Mouse (Mus musculus) neural tube, embryonic 15.5 days (tissue): ENCODE data around the gene Rab7. TPM values are rescaled to one million over a fixed set of nuclear protein-coding genes. Genes with fewer than 3 reads are reported as not detected.

Experiments used
- ATAC-seq: fragments of 200-750 bp; cut with Nextera tagmentation; 2 replicates; pipeline ENCODE4 v1.8.0; 2017; ENCODE audit warnings: mild to moderate bottlenecking, moderate TSS enrichment, moderate library complexity; ENCODE audit not compliant: low FRiP score
- H3K27ac ChIP-seq: fragments of 300-500 bp; sonication (generic); replicated peaks from 2 replicates; pipeline ENCODE4 v1.5.1; 2015; ENCODE audit warnings: mild to moderate bottlenecking, inconsistent platforms
- H3K27me3 ChIP-seq: fragments of 300-500 bp; sonication (generic); replicated peaks from 2 replicates; pipeline ENCODE4 v1.6.1; 2015; ENCODE audit warnings: inconsistent platforms
- H3K36me3 ChIP-seq: fragments of 300-500 bp; sonication (generic); 2 replicates; pipeline ENCODE4 v1.6.1; 2015; ENCODE audit warnings: inconsistent platforms
- H3K4me1 ChIP-seq: fragments of 300-500 bp; sonication (generic); 2 replicates; pipeline ENCODE4 v1.6.1; 2015; ENCODE audit warnings: inconsistent platforms
- H3K4me2 ChIP-seq: fragments of 300-500 bp; sonication (generic); 2 replicates; pipeline ENCODE4 v1.6.1; 2015; ENCODE audit warnings: inconsistent platforms, mild to moderate bottlenecking, moderate library complexity
- H3K4me3 ChIP-seq: fragments of 300-500 bp; sonication (generic); replicated peaks from 2 replicates; pipeline ENCODE4 v1.5.1; 2015; ENCODE audit warnings: mild to moderate bottlenecking, inconsistent platforms
- H3K9ac ChIP-seq: fragments of 300-500 bp; sonication (generic); replicated peaks from 2 replicates; pipeline ENCODE4 v1.6.1; 2015; ENCODE audit warnings: mild to moderate bottlenecking, inconsistent platforms
- H3K9me3 ChIP-seq: fragments of 300-500 bp; sonication (generic); replicated peaks from 2 replicates; pipeline ENCODE4 v1.6.1; 2016; ENCODE audit warnings: inconsistent platforms
- WGBS: fragments of 180-500 bp; shearing (Covaris S2); methylation state at CpG from one replicate; pipeline ENCODE4 v1.1.7; 2015; ENCODE audit warnings: mixed read lengths; 5-methylcytosine and 5-hydroxymethylcytosine counted together
- polyA plus RNA-seq: library from polyadenylated mRNA; unstranded; fragments of >200 nt; fragmentation: Nextera tagmentation; extraction: Ambion mirVana; gene quantifications from 2 replicates; pipeline ENCODE4 v1.2.1, GENCODE M21; 2015

Gene Rab7
- polyA plus RNA-seq, 1 experiment from 2014 or later = 355 TPM

- H3K27ac ChIP-seq = 0 out of 2 replicates have a peak overlapping the region, but pooled peaks have one; percentile 28
- no peaks in the 10 kb centered on the region for H3K9me3 ChIP-seq
- H3K36me3 ChIP-seq = peaks cover 37% of the 10 kb centered on the region
- no peak overlapping the region for H3K4me2 ChIP-seq
- no peaks in the 10 kb centered on the region for H3K27me3 ChIP-seq
- peak; percentile 61 for ATAC-seq
- H3K4me1 ChIP-seq = peaks cover 21% of the 10 kb centered on the region
- H3K4me3 ChIP-seq = no peak overlapping the region
- 59% methylated on average over 7 of the region's 7 CpGs for WGBS
- no peak overlapping the region for H3K9ac ChIP-seq
Measured at GRCm38 (mm10) chr6:87997706-87998265, 47.3 kb downstream of the Rab7 start.

GRCm38 (mm10) chr6:87996606-87997005 lies 48.5 kb downstream of the Rab7 start:
- Histone ChIP-seq H3K4me1 (peaks cover 27% of the 10 kb centered on the region), H3K27ac (no peak overlapping the region), H3K4me3 (no peak overlapping the region), H3K27me3 (no peaks in the 10 kb centered on the region), H3K9ac (no peak overlapping the region), H3K36me3 (peaks cover 25% of the 10 kb centered on the region), H3K9me3 (no peaks in the 10 kb centered on the region), H3K4me2 (no peak overlapping the region)
- no peak for ATAC-seq
- 90% methylated on average over 9 of the region's 9 CpGs for WGBS

GRCm38 (mm10) chr6:87995519-87995918 lies 49.6 kb downstream of the Rab7 start:
- 88% methylated on average over 4 of the region's 4 CpGs for WGBS
- Histone ChIP-seq H3K27ac (0 out of 2 replicates have a peak overlapping the region, but pooled peaks have one; percentile 9), H3K36me3 (peaks cover 15% of the 10 kb centered on the region), H3K9me3 (no peaks in the 10 kb centered on the region), H3K4me3 (no peak overlapping the region), H3K27me3 (no peaks in the 10 kb centered on the region), H3K4me2 (no peak overlapping the region), H3K9ac (no peak overlapping the region), H3K4me1 (peaks cover 28% of the 10 kb centered on the region)
- no peak for ATAC-seq

- Histone ChIP-seq H3K27me3 (no peaks in the 10 kb centered on the region), H3K36me3 (peaks cover 9% of the 10 kb centered on the region; the same call in 1 of the 2 replicates), H3K27ac (peak overlapping the region; percentile 77), H3K4me2 (peak overlapping the region; percentile 61), H3K9me3 (no peaks in the 10 kb centered on the region), H3K9ac (peak overlapping the region; percentile 40), H3K4me3 (peak overlapping the region; percentile 30), H3K4me1 (peaks cover 28% of the 10 kb centered on the region)
- whole genome bisulfite sequencing = 8% methylated on average over 18 of the region's 18 CpGs
- ATAC-seq = peak; percentile 75
Measured at GRCm38 (mm10) chr6:87993790-87994571, 51.1 kb downstream of the Rab7 start.

- 7% methylated on average over 6 of the region's 6 CpGs for WGBS
- Histone ChIP-seq H3K4me3 (no peak overlapping the region), H3K36me3 (peaks cover 12% of the 10 kb centered on the region; the same call in 1 of the 2 replicates), H3K9me3 (no peaks in the 10 kb centered on the region), H3K27ac (no peak overlapping the region), H3K4me2 (no peak overlapping the region), H3K27me3 (no peaks in the 10 kb centered on the region), H3K9ac (no peak overlapping the region), H3K4me1 (peaks cover 27% of the 10 kb centered on the region)
- no peak for ATAC-seq
Measured at GRCm38 (mm10) chr6:87992733-87993132, 52.3 kb downstream of the Rab7 start.

GRCm38 (mm10) chr6:87991886-87992285 lies 53.2 kb downstream of the Rab7 start:
- WGBS = 35% methylated on average over 1 of the region's 1 CpGs
- Histone ChIP-seq H3K27ac (no peak overlapping the region), H3K27me3 (no peaks in the 10 kb centered on the region)

GRCm38 (mm10) chr6:87991216-87991615 lies 53.9 kb downstream of the Rab7 start:
- H3K4me3 ChIP-seq = no peak overlapping the region
- 66% methylated on average over 4 of the region's 4 CpGs for WGBS

More at GRCm38 (mm10) chr6:87991886-87992285, 53.2 kb downstream of the Rab7 start:
- Histone ChIP-seq H3K9me3 (no peaks in the 10 kb centered on the region), H3K4me2 (no peak overlapping the region), H3K4me3 (no peak overlapping the region), H3K4me1 (peaks cover 25% of the 10 kb centered on the region), H3K9ac (no peak overlapping the region), H3K36me3 (peaks cover 12% of the 10 kb centered on the region; the same call in 1 of the 2 replicates)
- no peak for ATAC-seq

GRCm38 (mm10) chr6:87982506-87982905 lies 62.6 kb downstream of the Rab7 start:
- no peaks in the 10 kb centered on the region for H3K9me3 ChIP-seq
- no peak for ATAC-seq
- H3K4me1 ChIP-seq = peaks cover 21% of the 10 kb centered on the region
- 72% methylated on average over 9 of the region's 9 CpGs for WGBS
- no peaks in the 10 kb centered on the region for H3K27me3 ChIP-seq
- H3K9ac ChIP-seq = peak overlapping the region; percentile 94
- peak overlapping the region; percentile 95 for H3K4me3 ChIP-seq
- peaks cover 13% of the 10 kb centered on the region for H3K36me3 ChIP-seq
- H3K4me2 ChIP-seq = peak overlapping the region; percentile 78
- peak overlapping the region; percentile 93 for H3K27ac ChIP-seq

More at GRCm38 (mm10) chr6:87991216-87991615, 53.9 kb downstream of the Rab7 start:
- Histone ChIP-seq H3K27ac (no peak overlapping the region), H3K9me3 (no peaks in the 10 kb centered on the region), H3K36me3 (peaks cover 12% of the 10 kb centered on the region; the same call in 1 of the 2 replicates), H3K4me2 (no peak overlapping the region), H3K9ac (no peak overlapping the region), H3K27me3 (no peaks in the 10 kb centered on the region), H3K4me1 (peaks cover 25% of the 10 kb centered on the region)
- ATAC-seq = no peak

- Histone ChIP-seq H3K36me3 (peaks cover 11% of the 10 kb centered on the region), H3K9me3 (no peaks in the 10 kb centered on the region), H3K4me3 (peak within 1 kb of the TSS; percentile 95), H3K27me3 (no peaks in the 10 kb centered on the region), H3K27ac (peak within 1 kb of the TSS; percentile 93), H3K4me1 (peaks cover 21% of the 10 kb centered on the region), H3K9ac (peak within 1 kb of the TSS; percentile 94), H3K4me2 (peak within 1 kb of the TSS; percentile 78)
- ATAC-seq = peak; percentile 89
- under 1% methylated on average over 55 of the region's 55 CpGs for WGBS
Measured at GRCm38 (mm10) chr6:87981547-87982256, 63.4 kb downstream of the Rab7 start, which contains the start of gene H1fx. Gene H1fx (minus strand): TSS chr6:87981637.

- Histone ChIP-seq H3K4me3 (peak overlapping the region; percentile 95), H3K27me3 (no peaks in the 10 kb centered on the region), H3K4me2 (peak overlapping the region; percentile 78), H3K9ac (peak overlapping the region; percentile 94), H3K27ac (peak overlapping the region; percentile 93), H3K36me3 (peaks cover 11% of the 10 kb centered on the region), H3K4me1 (peaks cover 21% of the 10 kb centered on the region), H3K9me3 (no peaks in the 10 kb centered on the region)
- under 1% methylated on average over 42 of the region's 56 CpGs for WGBS
- peak; percentile 61 for ATAC-seq
Measured at GRCm38 (mm10) chr6:87981030-87981485, 64.0 kb downstream of the Rab7 start.

- WGBS = under 1% methylated on average over 64 of the region's 66 CpGs
- Histone ChIP-seq H3K9me3 (no peaks in the 10 kb centered on the region), H3K4me3 (peak overlapping the region; percentile 95), H3K27ac (peak overlapping the region; percentile 93), H3K4me1 (peaks cover 21% of the 10 kb centered on the region), H3K27me3 (no peaks in the 10 kb centered on the region), H3K4me2 (peak overlapping the region; percentile 78), H3K9ac (peak overlapping the region; percentile 94), H3K36me3 (peaks cover 11% of the 10 kb centered on the region)
- ATAC-seq = peak; percentile 89
Measured at GRCm38 (mm10) chr6:87980374-87981029, 64.6 kb downstream of the Rab7 start.
